Mouse (Mus musculus): Measurements from ENCODE around the gene Nlrp4c.

- TF ChIP-seq CTCF (IDR thresholded peaks at IDR 0.05; ENCODE audit: borderline replicate concordance, insufficient read depth, low read length) (no peak), POLR2A (IDR thresholded peaks at IDR 0.05; ENCODE audit: low read depth, low read length) (no peak)
These were observed 101.4 kb downstream of the Nlrp4c start for GRCm38 (mm10) chr7:6146194-6146981.

All from embryonic fibroblast, embryonic 13.5 days (primary cell).